In the genomic region with DNA sequence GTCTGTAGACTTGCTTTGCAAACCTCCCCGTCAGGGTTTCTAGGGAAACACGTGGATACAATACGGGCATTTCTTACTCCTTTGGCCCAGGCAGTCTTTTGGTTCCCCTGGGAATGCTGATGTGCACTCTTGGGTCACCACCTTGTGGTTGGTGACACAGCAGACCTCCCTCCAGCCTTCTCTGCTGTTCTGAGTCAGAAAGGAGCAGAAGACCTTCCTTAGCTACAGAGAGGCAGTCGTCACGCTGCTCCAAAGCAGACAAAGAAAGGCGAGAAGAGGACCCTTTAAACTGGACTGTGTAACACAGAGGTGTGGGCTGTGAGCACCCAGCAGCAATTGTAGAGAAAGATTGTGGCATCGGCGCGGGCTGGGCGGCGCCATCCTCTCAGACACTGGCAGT, we compare ENCODE assay signal across 10 mouse cellular contexts. TPM values are rescaled to one million over a fixed set of nuclear protein-coding genes. Genes with fewer than 3 reads are reported as not detected.
DNase-seq lines count a peak whose midpoint lies in the region; ATAC-seq lines count a peak whose summit lies in the region.
"Had no signal": no experiment of that assay in that cellular context is flagged by ENCODE, and none has a peak within 500 bp of the region (broad histone marks: within the 10 kb centered on the region; RNA-seq: fewer than 3 reads in every experiment).

No protein-coding gene starts in this region.

- ATAC-seq in lung, embryonic 16.5 days (ENCODE audit: low read depth): peak; percentile 41
- no peak for ATAC-seq in megakaryocyte progenitor cell, adult 5-6 weeks (replicated peaks; ENCODE audit: poor library complexity)

- H3K4me1 ChIP-seq in forebrain, embryonic 10.5 days: peaks cover 47% of the 10 kb centered on the region
- H3K4me1 ChIP-seq in lung, embryonic 16.5 days (replicated peaks; ENCODE audit: control insufficient read depth, insufficient read depth, low read length): peaks cover 10% of the 10 kb centered on the region; the same call in 1 of the 2 replicates

- 51% methylated on average over 11 of the region's 11 CpGs for WGBS in forebrain, embryonic 10.5 days
- 36% methylated on average over 11 of the region's 11 CpGs for WGBS in lung, embryonic 16.5 days

- H3K4me3 ChIP-seq in forebrain, embryonic 10.5 days: peak overlapping the region; percentile 8; the same call in 1 of the 2 replicates
- no peak overlapping the region for H3K4me3 ChIP-seq in lung, embryonic 16.5 days (ENCODE audit: low read length)

- H3K4me2 ChIP-seq in lung, embryonic 16.5 days (ENCODE audit: low read depth, low read length): no peak overlapping the region

- peak overlapping the region; percentile 83 for H3K27ac ChIP-seq in forebrain, embryonic 10.5 days
- H3K27ac ChIP-seq in lung, embryonic 16.5 days (ENCODE audit: low read length): peak overlapping the region; percentile 74
- H3K27ac ChIP-seq: macrophage had no signal

- DNase-seq in 3134 (ENCODE audit: extremely low read depth, insufficient read length, low spot score): peak; percentile 83
- DNase-seq in 3T3-L1 (ENCODE audit: low read depth, low spot score): peak; percentile 85
- peak; percentile 23 for DNase-seq in forebrain, embryonic 10.5 days (ENCODE audit: extremely low spot score, low spot score)
- DNase-seq in urinary bladder, postnatal 36 days (ENCODE audit: low spot score in 2 of 2): no peak
- no peak for DNase-seq in cerebellum, adult 11 months
- no peak for DNase-seq in layer of hippocampus, postnatal 36 days

- H3K9ac ChIP-seq in lung, embryonic 16.5 days (ENCODE audit: low read length): no peak overlapping the region

- no peaks in the 10 kb centered on the region for H3K27me3 ChIP-seq in forebrain, embryonic 10.5 days (ENCODE audit: poor library complexity, severe bottlenecking)
- no peaks in the 10 kb centered on the region for H3K27me3 ChIP-seq in lung, embryonic 16.5 days (ENCODE audit: control insufficient read depth, insufficient read depth, low read depth, low read length)

- H3K36me3 ChIP-seq in forebrain, embryonic 10.5 days (replicated peaks): no peaks in the 10 kb centered on the region
- H3K36me3 ChIP-seq in lung, embryonic 16.5 days (ENCODE audit: control insufficient read depth, insufficient read depth, low read length): no peaks in the 10 kb centered on the region

- H3K9me3 ChIP-seq in forebrain, embryonic 10.5 days: no peaks in the 10 kb centered on the region
- H3K9me3 ChIP-seq in lung, embryonic 16.5 days (ENCODE audit: control insufficient read depth, low read length): no peaks in the 10 kb centered on the region

RNA-seq across cellular contexts. Expression of a gene that starts 5.7 kb away (rescaled TPM):
- polyA plus RNA-seq in forebrain, embryonic 10.5 days (2016; fragmentation: Nextera tagmentation; extraction: Ambion mirVana): 39.1 and 40.4 TPM in 2 replicates
- polyA plus RNA-seq in lung, embryonic 16.5 days (2015; fragmentation: Nextera tagmentation; extraction: Ambion mirVana): 18.9 and 20.2 TPM in 2 replicates
- 16.7 and 22.0 TPM in 2 replicates for total RNA-seq in megakaryocyte progenitor cell, adult 5-6 weeks (2015)
- total RNA-seq in megakaryocyte progenitor cell, adult 5-6 weeks (2017): 17.6 and 23.7 TPM in 2 replicates
- total RNA-seq in layer of hippocampus, postnatal 36 days (2021): 10 to 100 TPM; 66.6 to 72.9 TPM

RNA-seq across cellular contexts. Expression of a gene that starts 49.1 kb away (rescaled TPM):
- polyA plus RNA-seq in forebrain, embryonic 10.5 days (2016; fragmentation: Nextera tagmentation; extraction: Ambion mirVana): 0.07 TPM in 1 of 2 replicates, not detected in the other
- polyA plus RNA-seq in lung, embryonic 16.5 days (2015; fragmentation: Nextera tagmentation; extraction: Ambion mirVana): 0.14 and 0.15 TPM in 2 replicates
- not detected in 2 replicates for total RNA-seq in megakaryocyte progenitor cell, adult 5-6 weeks (2015)
- not detected in 2 replicates for total RNA-seq in megakaryocyte progenitor cell, adult 5-6 weeks (2017)
- total RNA-seq in layer of hippocampus, postnatal 36 days (2021): 10 to 100 TPM in 1 of 2 experiments, 1 to 10 TPM in 1; 6.8 to 10.6 TPM
- total RNA-seq: heart, adult 18-20 months had no signal
- polyA plus RNA-seq: macrophage had no signal

RNA-seq across cellular contexts. Expression of a gene that starts 56.6 kb away (rescaled TPM):
- polyA plus RNA-seq in forebrain, embryonic 10.5 days (2016; fragmentation: Nextera tagmentation; extraction: Ambion mirVana): 20.5 and 22.6 TPM in 2 replicates
- 28.8 and 34.2 TPM in 2 replicates for polyA plus RNA-seq in lung, embryonic 16.5 days (2015; fragmentation: Nextera tagmentation; extraction: Ambion mirVana)
- 1.4 and 1.8 TPM in 2 replicates for total RNA-seq in megakaryocyte progenitor cell, adult 5-6 weeks (2015)
- total RNA-seq in megakaryocyte progenitor cell, adult 5-6 weeks (2017): 1.6 and 1.7 TPM in 2 replicates
- 10 to 100 TPM; 68.3 to 69.5 TPM for total RNA-seq in layer of hippocampus, postnatal 36 days (2021)

Comparison
In these comparisons a context has a peak if more than half of its experiments do, and no peak if none do; other contexts are left out.
1. DNase-seq: peak in 3134 (single experiment), 3T3-L1 (single experiment) and forebrain, embryonic 10.5 days (single experiment); none in urinary bladder, postnatal 36 days (0 of 2), cerebellum, adult 11 months (single experiment) and layer of hippocampus, postnatal 36 days (0 of 2).
2. RNA of a gene that starts 49.1 kb away (total RNA-seq): 6.8 to 10.6 TPM in layer of hippocampus, postnatal 36 days; not detected in megakaryocyte progenitor cell, adult 5-6 weeks; every median in the first group is over 4 times any median in the second.
3. RNA of a gene that starts 56.6 kb away (total RNA-seq): 68.3 to 69.5 TPM in layer of hippocampus, postnatal 36 days; 1.4 to 1.8 TPM in megakaryocyte progenitor cell, adult 5-6 weeks; every median in the first group is over 10 times any median in the second.